Comparison of ENCODE assay signal across 8 mouse cellular contexts in the genomic region with DNA sequence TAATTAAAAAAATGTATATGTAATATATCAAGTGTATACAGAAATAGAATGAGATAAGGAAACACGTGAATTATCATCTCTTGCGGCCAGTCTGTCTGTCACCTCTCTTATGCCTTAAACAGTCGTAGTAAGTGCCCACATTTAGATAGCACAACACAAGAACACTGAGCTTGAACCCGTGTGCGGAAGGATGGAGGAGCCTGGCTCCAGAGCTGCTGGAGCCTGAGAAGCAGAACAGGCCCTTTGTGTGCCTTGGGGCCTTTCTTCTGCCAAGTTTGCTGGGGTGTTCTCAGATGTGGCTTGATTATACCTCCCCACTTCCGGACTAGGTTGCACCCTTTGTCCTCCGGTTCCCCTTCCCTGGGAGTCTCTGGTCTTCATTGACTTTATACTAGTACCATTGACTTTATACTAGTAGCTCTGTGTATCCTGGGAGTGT. TPM values are rescaled to one million over a fixed set of nuclear protein-coding genes. Genes with fewer than 3 reads are reported as not detected.
DNase-seq lines count a peak whose midpoint lies in the region; TF ChIP-seq lines count a peak whose summit lies in the region.

No protein-coding gene starts in this region.

- H3K4me1 ChIP-seq in heart, embryonic 10.5 days: peaks cover 40% of the 10 kb centered on the region
- peaks cover 70% of the 10 kb centered on the region for H3K4me1 ChIP-seq in megakaryocyte, embryonic 14.5 days
- peaks cover 20% of the 10 kb centered on the region for H3K4me1 ChIP-seq in thymus, adult 2 months (replicated peaks; ENCODE audit: control insufficient read depth, insufficient read depth, low read length)

- TF ChIP-seq CTCF in layer of hippocampus, adult 2 months (conservative IDR thresholded peaks at IDR 0.05): no peak
- no peak for TF ChIP-seq CTCF in thymus, adult 2 months (IDR thresholded peaks at IDR 0.05; ENCODE audit: borderline replicate concordance, control insufficient read depth, extremely low read depth, insufficient read depth, low read length, poor library complexity)

- peak overlapping the region; percentile 84 for H3K27ac ChIP-seq in layer of hippocampus, adult 2 months
- peak overlapping the region; percentile 87 for H3K27ac ChIP-seq in heart, embryonic 10.5 days
- peak overlapping the region; percentile 24; the same call in 1 of the 2 replicates for H3K27ac ChIP-seq in thymus, adult 2 months (ENCODE audit: control insufficient read depth, insufficient read depth, low read length)

- no peak for DNase-seq in layer of hippocampus, adult 2 months (ENCODE audit: low spot score in 2 of 2)
- no peak for DNase-seq in layer of hippocampus, adult 9-10 months (ENCODE audit: low spot score)
- DNase-seq in cerebellum, adult 8-10 months: peak; percentile 45
- DNase-seq in heart, embryonic 10.5 days (ENCODE audit: low spot score): no peak
- peak; percentile 38 for DNase-seq in kidney, postnatal 10 days
- peak; percentile 72 for DNase-seq in thymus, adult 2 months
- DNase-seq in layer of hippocampus, postnatal 10 days (ENCODE audit: low spot score in 2 of 2): no peak

- no peaks in the 10 kb centered on the region for H3K9me3 ChIP-seq in heart, embryonic 10.5 days
- H3K9me3 ChIP-seq in megakaryocyte, embryonic 14.5 days: no peaks in the 10 kb centered on the region

- no peaks in the 10 kb centered on the region for H3K27me3 ChIP-seq in heart, embryonic 10.5 days (ENCODE audit: insufficient read depth, poor library complexity, severe bottlenecking)
- H3K27me3 ChIP-seq in megakaryocyte, embryonic 14.5 days (replicated peaks): no peaks in the 10 kb centered on the region
- H3K27me3 ChIP-seq in thymus, adult 2 months (ENCODE audit: control insufficient read depth, insufficient read depth, low read length): no peaks in the 10 kb centered on the region

- TF ChIP-seq POLR2A in thymus, adult 2 months (IDR thresholded peaks at IDR 0.05; ENCODE audit: control insufficient read depth, extremely low read depth, insufficient read depth, low read length, poor library complexity): no peak

- 29% methylated on average over 7 of the region's 7 CpGs for WGBS in heart, embryonic 10.5 days
- 4% methylated on average over 7 of the region's 7 CpGs for WGBS in thymus, adult 2 months

- H3K4me3 ChIP-seq in layer of hippocampus, adult 2 months: peak overlapping the region; percentile 17
- H3K4me3 ChIP-seq in heart, embryonic 10.5 days: peak overlapping the region; percentile 42; the same call in 1 of the 2 replicates
- H3K4me3 ChIP-seq in megakaryocyte, embryonic 14.5 days (replicated peaks): peak overlapping the region; percentile 68
- H3K4me3 ChIP-seq in thymus, adult 2 months (ENCODE audit: control insufficient read depth, insufficient read depth, low read length): no peak overlapping the region

- peaks cover 19% of the 10 kb centered on the region for H3K36me3 ChIP-seq in heart, embryonic 10.5 days
- peaks cover 29% of the 10 kb centered on the region for H3K36me3 ChIP-seq in megakaryocyte, embryonic 14.5 days (replicated peaks; ENCODE audit: low read length)
- H3K36me3 ChIP-seq in thymus, adult 2 months (ENCODE audit: control insufficient read depth, insufficient read depth, low read length): no peaks in the 10 kb centered on the region

RNA-seq across cellular contexts. Expression of gene Atf7ip, which starts 25.8 kb away (rescaled TPM):
- total RNA-seq in layer of hippocampus, adult 2 months (2021): 100 to 1,000 TPM; 103 to 116 TPM
- 37.7 and 42.4 TPM in 2 replicates for polyA plus RNA-seq in heart, embryonic 10.5 days (2016; fragmentation: Nextera tagmentation; extraction: Ambion mirVana)
- 4.6 and 12.1 TPM in 2 replicates for polyA plus RNA-seq in megakaryocyte, embryonic 14.5 days (2012; ENCODE audit: insufficient read depth, low replicate concordance)
- polyA plus RNA-seq in thymus, adult 2 months (2012; rRNA removed): 65.1 and 79.5 TPM in 2 replicates
- 100 to 1,000 TPM; 139 to 148 TPM for total RNA-seq in layer of hippocampus, postnatal 10 days (2021)

Comparison
In these comparisons a context has a peak if more than half of its experiments do, and no peak if none do; other contexts are left out.
1. DNase-seq: peak in cerebellum, adult 8-10 months (single experiment), kidney, postnatal 10 days (single experiment) and thymus, adult 2 months (single experiment); none in layer of hippocampus, adult 2 months (0 of 2), layer of hippocampus, adult 9-10 months (single experiment), heart, embryonic 10.5 days (single experiment) and layer of hippocampus, postnatal 10 days (0 of 2).
2. H3K27ac ChIP-seq: peak in every context shown above with its lines; median percentile 87 in heart, embryonic 10.5 days; 84 in layer of hippocampus, adult 2 months; 24 in thymus, adult 2 months.